In genomic region chr11:9116121-9116520, GRCm38 (mm10) we compare ENCODE assay signal across 9 mouse cellular contexts. TPM values are rescaled to one million over a fixed set of nuclear protein-coding genes. Genes with fewer than 3 reads are reported as not detected.
DNase-seq lines count a peak whose midpoint lies in the region; ATAC-seq and TF ChIP-seq lines count a peak whose summit lies in the region.
"Had no signal": no experiment of that assay in that cellular context is flagged by ENCODE, and none has a peak within 500 bp of the region (broad histone marks: within the 10 kb centered on the region; RNA-seq: fewer than 3 reads in every experiment).

No protein-coding gene starts in this region.

- no peaks in the 10 kb centered on the region for H3K36me3 ChIP-seq in heart, embryonic 13.5 days
- peaks cover 0 to 40% of the 10 kb centered on the region in 2 experiments; a peak in 2 of 4 replicates for H3K36me3 ChIP-seq in MEL (ENCODE audit: control insufficient read depth in 1 of 2, insufficient read depth in 2 of 2, low read length in 2 of 2)
- no peaks in the 10 kb centered on the region for H3K36me3 ChIP-seq in hindbrain, embryonic 14.5 days (replicated peaks; ENCODE audit: control insufficient read depth, insufficient read depth)
- no peaks in the 10 kb centered on the region for H3K36me3 ChIP-seq in midbrain, embryonic 13.5 days

- no peak for DNase-seq in heart, postnatal 14 days
- peak; percentile 20 for DNase-seq in MEL (ENCODE audit: low read depth, low spot score)
- no peak for DNase-seq in hindbrain, embryonic 14.5 days (ENCODE audit: low spot score)
- no peak for DNase-seq in spleen, adult 18-20 months
- DNase-seq in layer of hippocampus, adult 8-10 months (ENCODE audit: low spot score in 2 of 2): no peak
- DNase-seq: layer of hippocampus, postnatal 36 days had no signal

- H3K27me3 ChIP-seq in heart, embryonic 13.5 days (replicated peaks): peaks cover 35% of the 10 kb centered on the region
- no peaks in the 10 kb centered on the region; a peak in 1 of 4 replicates for H3K27me3 ChIP-seq in MEL (ENCODE audit: control insufficient read depth in 1 of 2, insufficient read depth in 2 of 2, low read length in 2 of 2)
- peaks cover 47% of the 10 kb centered on the region for H3K27me3 ChIP-seq in hindbrain, embryonic 14.5 days (ENCODE audit: control insufficient read depth, insufficient read depth, low read length)
- H3K27me3 ChIP-seq in midbrain, embryonic 13.5 days: peaks cover 51% of the 10 kb centered on the region

- no peak for TF ChIP-seq EP300 in MEL (IDR thresholded peaks at IDR 0.05; ENCODE audit: low read depth in 1 of 2, low read length in 2 of 2)

- H3K27ac ChIP-seq in heart, embryonic 13.5 days (replicated peaks): no peak overlapping the region
- H3K27ac ChIP-seq in MEL (ENCODE audit: control insufficient read depth, low read depth, low read length): no peak overlapping the region
- no peak overlapping the region for H3K27ac ChIP-seq in hindbrain, embryonic 14.5 days
- H3K27ac ChIP-seq in midbrain, embryonic 13.5 days: no peak overlapping the region

- no peaks in the 10 kb centered on the region for H3K79me2 ChIP-seq in MEL (ENCODE audit: control insufficient read depth, insufficient read depth, low read length, poor library complexity)

- peaks cover 41% of the 10 kb centered on the region for H3K4me1 ChIP-seq in heart, embryonic 13.5 days
- H3K4me1 ChIP-seq in MEL (ENCODE audit: control insufficient read depth in 1 of 2, insufficient read depth in 2 of 2, low read length in 2 of 2): peaks cover 18 to 39% of the 10 kb centered on the region in 2 experiments
- H3K4me1 ChIP-seq in hindbrain, embryonic 14.5 days (replicated peaks; ENCODE audit: control insufficient read depth, insufficient read depth, low read length): peaks cover 26% of the 10 kb centered on the region
- peaks cover 32% of the 10 kb centered on the region for H3K4me1 ChIP-seq in midbrain, embryonic 13.5 days (replicated peaks)

- H3K9me3 ChIP-seq in heart, embryonic 13.5 days: no peaks in the 10 kb centered on the region
- H3K9me3 ChIP-seq in MEL (replicated peaks; ENCODE audit: insufficient read depth, low read length): no peaks in the 10 kb centered on the region
- H3K9me3 ChIP-seq in hindbrain, embryonic 14.5 days (ENCODE audit: control insufficient read depth, low read length): no peaks in the 10 kb centered on the region
- H3K9me3 ChIP-seq in midbrain, embryonic 13.5 days: no peaks in the 10 kb centered on the region

- TF ChIP-seq POLR2A in MEL (IDR thresholded peaks at IDR 0.05; ENCODE audit: control insufficient read depth in 1 of 2, insufficient read depth in 1 of 2, low read depth in 1 of 2, low read length in 2 of 2, poor library complexity in 1 of 2): no peak

- peak overlapping the region; percentile 35 for H3K4me3 ChIP-seq in heart, embryonic 13.5 days
- peak overlapping the region; percentile 41 to 71 for H3K4me3 ChIP-seq in MEL (ENCODE audit: control insufficient read depth in 1 of 2, insufficient read depth in 1 of 2, low read depth in 2 of 2, low read length in 2 of 2)
- no peak overlapping the region for H3K4me3 ChIP-seq in hindbrain, embryonic 14.5 days (replicated peaks; ENCODE audit: low read length)
- no peak overlapping the region for H3K4me3 ChIP-seq in midbrain, embryonic 13.5 days (replicated peaks)

- peak overlapping the region; percentile 67 for H3K9ac ChIP-seq in heart, embryonic 13.5 days
- no peak overlapping the region for H3K9ac ChIP-seq in MEL (ENCODE audit: control insufficient read depth, low read depth, low read length, poor library complexity, severe bottlenecking)
- no peak overlapping the region for H3K9ac ChIP-seq in hindbrain, embryonic 14.5 days
- H3K9ac ChIP-seq in midbrain, embryonic 13.5 days (replicated peaks): no peak overlapping the region

- H3K4me2 ChIP-seq in heart, embryonic 13.5 days: peak overlapping the region; percentile 60
- H3K4me2 ChIP-seq in hindbrain, embryonic 14.5 days (replicated peaks): peak overlapping the region; percentile 25; the same call in 1 of the 2 replicates
- H3K4me2 ChIP-seq in midbrain, embryonic 13.5 days (replicated peaks): peak overlapping the region; percentile 25; the same call in 1 of the 2 replicates

- no peak for TF ChIP-seq CTCF in MEL (IDR thresholded peaks at IDR 0.05 in 2 of 3, conservative IDR thresholded peaks at IDR 0.05 in 1 of 3; ENCODE audit: control insufficient read depth in 1 of 3, insufficient read depth in 1 of 3, low read depth in 2 of 3, low read length in 3 of 3, poor library complexity in 1 of 3, severe bottlenecking in 1 of 3)

- intact Hi-C loops in heart, postnatal 14 days (cut with DNase I): loop anchor here (5.0 kb wide), 2 partner anchors 64 to 104 kb away; partner anchors contain the start of gene Hus1

- TF ChIP-seq RAD21 in MEL (IDR thresholded peaks at IDR 0.05; ENCODE audit: low read depth, low read length): no peak

- ATAC-seq in heart, embryonic 13.5 days (ENCODE audit: extremely low read depth, insufficient number of reproducible peaks, low FRiP score, low TSS enrichment): no peak
- no peak for ATAC-seq in hindbrain, embryonic 14.5 days (ENCODE audit: low FRiP score)
- no peak for ATAC-seq in midbrain, embryonic 13.5 days
- no peak for ATAC-seq in activated CD4-positive, CD25-positive, alpha-beta regulatory T cell, adult 4 months

- 8% methylated on average over 10 of the region's 10 CpGs for WGBS in heart, embryonic 13.5 days
- 1% methylated on average over 10 of the region's 10 CpGs for WGBS in hindbrain, embryonic 14.5 days
- WGBS in midbrain, embryonic 13.5 days: under 1% methylated on average over 10 of the region's 10 CpGs

TF ChIP-seq in MEL, 35 proteins besides CTCF, POLR2A, EP300 and RAD21:
- no peak for TF ChIP-seq NELFE (IDR thresholded peaks at IDR 0.05; ENCODE audit: low read depth, low read length)
- no peak for TF ChIP-seq MYB (IDR thresholded peaks at IDR 0.05; ENCODE audit: low read depth, low read length)
- TF ChIP-seq BHLHE40 (IDR thresholded peaks at IDR 0.05; ENCODE audit: borderline replicate concordance, low read depth, low read length): no peak
- no peak for TF ChIP-seq TCF12 (IDR thresholded peaks at IDR 0.05; ENCODE audit: low read depth, low read length)
- TF ChIP-seq MEF2A (IDR thresholded peaks at IDR 0.05; ENCODE audit: extremely low read depth, insufficient replicate concordance, low read depth, low read length, poor library complexity, severe bottlenecking): no peak
- no peak for TF ChIP-seq CHD2 (IDR thresholded peaks at IDR 0.05; ENCODE audit: low read length)
- no peak for TF ChIP-seq MAZ (IDR thresholded peaks at IDR 0.05; ENCODE audit: low read depth, low read length)
- no peak for TF ChIP-seq ETS1 (IDR thresholded peaks at IDR 0.05; ENCODE audit: low read depth, low read length)
- TF ChIP-seq RCOR1 (IDR thresholded peaks at IDR 0.05; ENCODE audit: low read depth, low read length): no peak
- TF ChIP-seq TBP (IDR thresholded peaks at IDR 0.05; ENCODE audit: low read depth, low read length): no peak
- no peak for TF ChIP-seq CHD1 (IDR thresholded peaks at IDR 0.05; ENCODE audit: low read depth, low read length)
- no peak for TF ChIP-seq ELF1 (IDR thresholded peaks at IDR 0.05; ENCODE audit: low read depth, low read length)
- TF ChIP-seq MAX (IDR thresholded peaks at IDR 0.05; ENCODE audit: low read length): no peak
- no peak for TF ChIP-seq ZKSCAN1 (IDR thresholded peaks at IDR 0.05; ENCODE audit: low read depth, low read length)
- no peak for TF ChIP-seq E2F4 (IDR thresholded peaks at IDR 0.05; ENCODE audit: borderline replicate concordance, low read depth, low read length)

RNA-seq across cellular contexts. Expression of gene Upp1, which starts 1.8 kb away (rescaled TPM):
- polyA plus RNA-seq in heart, embryonic 13.5 days (2015; fragmentation: Nextera tagmentation; extraction: Ambion mirVana): 37.8 and 46.5 TPM in 2 replicates
- total RNA-seq in heart, postnatal 14 days (2021): 10 to 100 TPM in 1 of 2 experiments, 1 to 10 TPM in 1; 8.3 to 11.2 TPM
- 1.4 and 1.9 TPM in 2 replicates for total RNA-seq in MEL (2012; rRNA removed)
- polyA plus RNA-seq in MEL (2012; ENCODE audit: insufficient read depth in 1 of 2, insufficient read length in 2 of 2, low read depth in 1 of 2, low replicate concordance in 2 of 2, missing spikeins in 1 of 2): 1 to 10 TPM in 1 of 2 experiments, not detected in 1; 1.2 TPM
- polyA plus RNA-seq in hindbrain, embryonic 14.5 days (2014; fragmentation: Nextera tagmentation; extraction: Ambion mirVana): 5.0 and 5.1 TPM in 2 replicates
- polyA plus RNA-seq in midbrain, embryonic 13.5 days (2015; fragmentation: Nextera tagmentation; extraction: Ambion mirVana): 3.4 and 3.5 TPM in 2 replicates
- total RNA-seq in layer of hippocampus, adult 8-10 months (2022): 1 to 10 TPM; 2.8 to 4.4 (median 3.4) TPM
- under 1 TPM in 1 of 2 experiments, not detected in 1; 0.41 TPM for polyA plus RNA-seq in activated CD4-positive, CD25-positive, alpha-beta regulatory T cell, adult 4 months (2017; shearing (Covaris generic))

Comparison
In these comparisons a context has a peak if more than half of its experiments do, and no peak if none do; other contexts are left out.
1. H3K4me3 ChIP-seq: peak in heart, embryonic 13.5 days (single experiment) and MEL (2 of 2); none in hindbrain, embryonic 14.5 days (single experiment) and midbrain, embryonic 13.5 days (single experiment).
2. Peak in every context shown above with its lines, with median percentiles within 50 percentile points of each other: H3K4me2 ChIP-seq.